Mouse (Mus musculus) embryo, embryonic 10.5 days (tissue): ENCODE data around the gene Tapt1.
A peak's percentile ranks its signal among the peaks of the same experiment; 100 is the strongest.
"Not testable (repeated sequence)": the region's sequence is repeated elsewhere in the genome, so short reads cannot be mapped to it uniquely, and the experiment has no call there.

Source experiments
- DNase-seq: peaks from one replicate; pipeline ENCODE4 v3.0.0-alpha.2; 2015; ENCODE audit warnings: low spot score

Tapt1 gene

DNA sequence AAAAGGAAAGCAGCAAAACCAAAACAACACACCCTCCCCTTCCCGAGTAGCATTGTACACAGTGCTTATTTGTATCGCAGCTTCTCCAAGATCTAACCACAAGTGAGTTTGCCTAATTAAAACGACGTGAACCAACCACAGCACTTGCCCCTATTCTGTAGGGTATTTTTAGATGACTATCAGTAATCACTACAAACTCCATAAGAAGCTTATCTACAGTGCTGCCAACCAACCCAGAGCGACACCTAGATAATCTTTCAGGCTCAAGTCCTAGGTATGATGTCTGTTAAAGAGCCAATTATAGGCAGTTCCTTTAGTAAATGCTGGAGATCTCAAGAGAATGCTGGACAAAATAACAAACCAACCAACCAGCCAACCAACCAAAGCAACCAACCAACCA is 28.6 kb downstream of the Tapt1 start:
- no peak for DNase-seq

DNA sequence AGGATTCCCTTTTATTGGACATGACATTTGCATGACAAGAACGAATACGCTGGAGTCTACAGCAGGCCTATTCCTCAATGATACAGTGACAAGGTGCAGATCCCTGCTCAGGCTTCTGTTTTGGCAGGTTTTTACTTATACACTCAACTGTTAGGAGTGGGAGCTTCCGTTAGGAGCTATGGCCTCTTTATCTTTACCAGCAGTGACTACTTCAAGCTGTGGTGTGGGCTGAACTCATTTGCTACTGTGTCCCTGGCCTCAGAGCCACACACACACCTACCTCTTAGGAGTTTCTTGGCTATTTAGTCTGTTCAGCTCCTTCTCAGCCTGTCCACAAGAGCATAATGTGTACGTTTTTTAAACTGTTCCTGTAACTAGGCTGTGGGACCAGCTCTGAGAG is 30.3 kb downstream of the Tapt1 start:
- DNase-seq, result no peak

DNA sequence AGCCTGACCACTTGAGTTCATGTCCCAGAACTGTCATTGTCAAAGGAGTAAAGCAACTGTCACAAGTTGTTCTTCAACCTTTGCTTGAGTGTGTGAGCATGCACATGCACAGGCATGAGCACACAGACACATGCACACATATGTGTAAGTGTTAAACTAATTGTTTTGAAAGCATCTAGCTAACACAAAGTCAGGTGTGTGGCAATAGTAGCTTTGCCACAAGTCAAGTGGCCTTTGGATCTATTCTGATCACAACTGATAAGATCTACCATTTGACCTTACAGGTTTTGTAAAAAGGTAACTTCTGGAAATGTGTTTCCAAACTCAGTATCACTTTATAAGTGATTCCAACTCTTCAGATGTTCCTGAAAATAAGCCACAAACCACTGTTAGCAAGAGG is 39.1 kb downstream of the Tapt1 start:
- DNase-seq, result no peak

DNA sequence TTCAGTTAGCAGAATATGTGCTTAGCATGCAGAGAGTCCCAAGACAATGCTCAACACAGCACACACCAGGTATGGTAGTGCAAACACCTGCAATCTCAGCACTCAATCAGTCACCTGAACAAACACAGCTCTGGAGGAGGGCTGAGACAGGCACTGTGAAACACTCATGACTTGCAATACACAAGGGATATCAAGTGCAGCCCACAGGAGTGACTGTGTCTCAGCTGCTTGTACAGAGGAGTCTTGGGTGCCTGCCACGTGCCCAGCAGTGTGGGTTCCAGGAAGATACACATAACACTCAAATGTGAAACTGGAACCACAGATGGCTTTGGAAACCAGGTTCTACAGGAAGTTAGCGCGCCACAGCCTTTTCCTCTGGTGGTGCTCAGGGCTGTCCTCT is 44.8 kb downstream of the Tapt1 start:
- DNase-seq, result no peak

DNA sequence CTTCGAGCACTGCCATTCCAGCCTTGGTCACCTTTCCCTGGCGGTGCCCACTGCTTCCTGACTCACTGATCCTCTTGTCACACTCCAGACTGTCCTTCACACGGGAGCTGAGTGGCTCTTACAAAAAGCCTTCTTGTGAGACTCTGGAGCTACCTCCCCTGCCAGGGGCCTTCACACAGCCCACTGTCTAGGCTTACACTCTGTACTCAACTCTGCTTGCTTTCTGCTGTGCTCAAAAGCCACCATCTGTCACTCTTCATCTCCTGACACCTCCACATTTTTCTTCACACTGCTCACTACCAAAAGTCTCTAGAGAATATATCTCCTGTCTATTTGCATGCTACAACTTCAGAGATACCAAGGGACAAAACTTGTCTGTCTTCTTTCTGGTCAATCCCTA is 46.0 kb downstream of the Tapt1 start:
- DNase-seq, result no peak

DNA sequence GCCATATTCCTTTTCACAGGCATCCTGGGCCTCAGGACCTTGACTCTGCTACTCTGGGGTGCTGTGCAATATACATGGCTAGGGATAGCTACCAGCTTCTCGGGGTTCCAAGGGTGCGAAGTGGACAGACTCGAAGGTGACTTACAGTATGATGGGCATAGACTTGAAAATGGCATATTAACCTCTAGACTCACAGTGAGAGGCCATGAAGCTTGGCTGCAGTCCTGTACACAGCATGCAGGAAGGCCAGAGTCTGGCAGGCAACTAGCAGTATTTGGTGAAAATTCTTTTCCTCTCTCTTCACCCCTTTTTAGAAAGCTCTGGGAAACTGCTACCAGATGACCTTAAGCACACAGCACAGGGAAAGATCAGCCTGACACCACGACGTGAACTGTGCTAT is 52.4 kb downstream of the Tapt1 start:
- no peak for DNase-seq

DNA sequence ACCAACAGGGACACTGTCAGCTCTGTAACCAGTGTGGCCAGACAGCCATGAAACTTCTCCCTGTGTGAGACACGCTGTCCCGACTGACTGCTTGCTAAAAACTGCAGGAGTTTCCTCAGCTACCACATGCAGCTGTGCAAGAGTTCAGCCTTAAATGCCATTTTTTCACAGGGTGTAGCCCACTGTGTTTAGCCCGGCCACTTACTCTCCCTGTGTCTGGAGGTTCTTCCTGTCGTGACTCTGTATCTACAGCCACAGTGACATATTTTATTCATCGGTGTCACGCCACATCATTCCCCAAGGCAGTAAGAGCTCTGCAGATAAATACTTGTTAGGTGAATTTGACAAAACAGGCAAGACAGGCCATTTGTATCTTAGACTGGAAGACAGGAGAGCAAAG is 59.6 kb downstream of the Tapt1 start:
- DNase-seq, result no peak

DNA sequence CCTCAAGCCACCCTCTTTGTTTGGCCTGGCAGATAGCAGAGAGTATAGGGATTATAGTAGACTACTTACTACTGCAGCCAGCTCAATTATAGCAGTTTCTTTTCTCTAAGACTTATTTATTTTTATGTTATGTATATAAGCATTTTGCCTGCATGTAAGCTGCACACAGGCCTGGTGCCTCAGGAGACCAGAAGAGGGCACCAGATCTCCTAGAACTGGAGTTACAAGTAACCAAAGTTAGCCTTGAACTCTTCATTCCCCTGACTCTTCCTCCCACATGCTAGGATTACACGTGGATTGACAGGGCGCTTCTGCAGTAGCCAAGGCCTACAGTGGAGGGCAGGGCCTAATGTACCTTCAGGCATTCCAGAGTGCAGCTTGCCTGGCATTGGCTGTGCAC is 60.6 kb downstream of the Tapt1 start:
- DNase-seq, result peak; percentile 46

DNA sequence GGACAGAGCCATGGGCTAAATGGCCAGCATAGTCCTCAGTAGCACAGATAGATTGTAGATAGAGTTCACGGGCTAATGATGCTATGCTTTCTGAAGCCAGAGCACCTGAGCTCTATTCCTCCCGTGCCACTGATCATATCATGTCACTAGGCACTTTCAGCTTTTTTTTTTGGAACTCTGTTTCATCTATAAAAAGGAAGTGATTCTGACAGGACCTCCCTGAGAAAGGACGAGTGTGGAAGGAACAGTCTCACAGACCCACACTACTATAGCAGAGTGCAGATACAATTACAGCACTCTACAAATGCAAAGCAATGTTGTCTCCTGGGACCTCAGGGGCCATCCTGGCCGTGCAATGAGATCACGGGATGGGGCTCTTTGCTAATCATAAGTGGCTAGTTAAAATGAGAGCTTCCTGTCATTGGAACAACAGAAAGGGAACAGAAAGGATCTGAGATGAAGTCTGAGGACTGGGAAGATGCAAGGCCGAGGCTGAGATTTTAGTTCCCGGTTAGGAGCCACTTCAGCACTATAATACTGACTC is 62.1 kb downstream of the Tapt1 start:
- DNase-seq, result no peak

DNA sequence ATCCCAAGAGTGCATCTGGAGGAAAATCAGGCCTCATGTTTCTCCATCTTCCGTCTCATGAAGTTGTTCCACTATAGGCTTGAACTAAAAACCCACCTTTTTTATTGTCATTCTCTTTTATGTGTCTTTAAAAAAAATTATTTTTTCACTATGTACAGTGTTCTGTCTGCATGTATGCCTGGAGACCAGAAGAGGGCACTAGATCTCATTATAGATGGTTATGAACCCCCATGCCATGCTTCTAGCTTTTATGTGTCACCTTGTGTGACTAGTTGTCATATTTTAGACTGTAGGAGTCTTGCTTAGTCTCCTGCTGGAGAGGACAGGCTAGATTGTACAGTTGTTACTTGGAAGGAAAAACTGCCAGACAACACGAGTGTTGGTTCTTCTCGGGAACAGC is 63.1 kb downstream of the Tapt1 start:
- no peak for DNase-seq

DNA sequence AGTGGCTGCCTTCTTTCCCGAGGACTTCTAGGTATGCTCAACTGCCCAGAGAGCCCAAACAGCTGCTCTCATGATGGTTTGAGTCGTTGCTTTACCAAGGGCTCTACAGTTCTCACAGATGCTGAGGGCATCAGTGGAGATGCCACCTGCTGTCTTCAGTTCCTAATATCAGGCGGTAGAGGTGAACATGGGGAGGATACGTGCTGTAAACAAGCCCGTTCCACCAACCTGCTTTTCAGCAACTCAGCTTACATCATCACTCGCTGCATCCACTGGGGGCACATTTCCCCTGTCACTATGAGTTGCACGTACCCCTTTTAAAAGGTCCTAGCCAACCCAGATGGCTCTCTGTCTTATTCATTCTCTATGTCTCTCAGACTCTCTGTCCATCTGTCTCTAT is 63.6 kb downstream of the Tapt1 start:
- no peak for DNase-seq

DNA sequence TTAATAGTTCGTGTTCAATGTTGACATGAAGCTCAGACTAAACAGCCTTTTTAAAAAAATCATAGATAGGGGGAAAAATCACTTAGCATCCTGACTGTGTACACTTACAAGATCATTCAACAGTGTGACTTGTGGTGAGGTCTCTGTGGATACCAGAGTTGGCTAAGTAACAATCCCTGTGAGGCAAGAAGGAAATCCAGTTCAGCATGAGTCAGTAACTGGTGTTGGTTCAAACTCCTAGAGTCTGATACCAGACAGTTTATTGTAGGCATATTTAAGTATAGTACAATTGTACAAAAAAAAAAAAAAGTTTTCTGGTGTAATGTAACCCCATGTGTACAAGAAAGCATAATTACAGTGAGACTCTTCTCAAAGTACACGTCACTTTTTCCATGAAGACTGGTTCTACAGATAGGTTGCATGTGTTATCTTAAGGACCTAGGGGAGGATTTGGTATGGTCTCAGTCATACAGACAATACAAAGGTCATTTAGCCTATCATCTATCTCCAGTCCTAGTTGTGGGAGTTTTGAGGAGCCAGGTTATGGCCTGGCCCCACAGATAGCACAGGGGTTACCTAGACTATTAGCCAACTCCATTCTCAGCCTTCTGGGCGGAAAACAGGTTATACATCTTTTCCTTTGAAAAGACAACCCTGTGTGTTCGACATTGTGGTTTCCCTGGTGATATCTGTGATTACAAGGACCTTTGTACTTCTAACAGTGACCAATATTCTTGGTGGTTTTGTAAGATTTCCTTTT is 66.6 kb downstream of the Tapt1 start:
- DNase-seq, result no peak

DNA sequence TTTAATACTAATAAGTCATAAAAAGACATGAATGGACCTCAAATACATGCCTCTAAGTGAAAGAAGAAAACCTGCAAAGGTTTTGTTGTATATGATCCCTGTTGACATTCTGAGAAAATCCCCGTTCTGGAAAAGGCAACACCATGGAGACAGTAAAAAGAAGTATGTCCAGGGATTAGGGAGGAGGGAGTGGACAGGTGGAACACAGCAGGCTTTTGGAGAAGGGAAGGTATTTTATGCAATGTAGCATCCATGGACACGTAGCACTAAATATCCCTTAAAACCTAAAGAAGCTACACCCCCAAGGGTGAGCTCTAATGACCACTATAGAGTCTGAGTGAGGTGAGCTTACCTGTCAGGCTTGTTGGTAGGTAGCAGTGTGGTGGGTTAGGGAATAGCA is 67.2 kb downstream of the Tapt1 start:
- no peak for DNase-seq

DNA sequence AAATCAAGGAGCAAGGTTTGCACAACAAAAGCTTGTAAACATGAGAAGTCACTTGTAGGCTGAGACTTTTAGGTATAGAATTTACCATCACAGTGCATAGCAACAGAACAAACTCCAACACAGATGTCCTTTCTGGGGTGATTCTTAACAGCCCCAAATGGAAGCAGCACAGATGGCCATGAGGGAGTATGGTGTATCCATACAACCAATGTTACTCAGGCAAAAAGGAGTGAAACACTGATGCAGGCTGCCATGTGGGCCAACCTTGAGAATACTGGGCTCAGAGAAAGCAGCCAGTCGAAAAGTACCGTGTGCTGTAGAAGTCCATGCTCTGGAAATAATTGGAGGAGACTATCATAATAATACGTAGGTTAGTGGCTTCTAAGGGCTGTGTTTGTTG is 68.0 kb downstream of the Tapt1 start:
- no peak for DNase-seq

DNA sequence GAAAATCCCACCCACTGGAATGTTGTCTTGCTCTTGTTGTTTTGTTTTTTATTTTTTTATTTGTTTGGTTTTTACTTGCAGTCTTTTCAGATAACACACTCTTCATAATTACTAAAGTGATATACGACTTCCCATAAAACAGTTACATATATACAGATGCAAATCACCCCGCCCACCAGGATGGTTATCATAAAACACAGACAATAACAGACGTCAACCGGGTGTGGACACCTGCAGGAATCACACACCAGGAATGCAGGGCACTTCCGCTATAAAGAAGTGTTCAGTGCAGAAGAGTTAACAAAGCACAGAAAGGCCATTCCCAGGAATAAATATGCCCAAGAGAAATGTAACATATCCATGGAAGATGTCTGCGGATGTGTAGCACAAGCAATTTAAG is 68.7 kb downstream of the Tapt1 start:
- no peak for DNase-seq

DNA sequence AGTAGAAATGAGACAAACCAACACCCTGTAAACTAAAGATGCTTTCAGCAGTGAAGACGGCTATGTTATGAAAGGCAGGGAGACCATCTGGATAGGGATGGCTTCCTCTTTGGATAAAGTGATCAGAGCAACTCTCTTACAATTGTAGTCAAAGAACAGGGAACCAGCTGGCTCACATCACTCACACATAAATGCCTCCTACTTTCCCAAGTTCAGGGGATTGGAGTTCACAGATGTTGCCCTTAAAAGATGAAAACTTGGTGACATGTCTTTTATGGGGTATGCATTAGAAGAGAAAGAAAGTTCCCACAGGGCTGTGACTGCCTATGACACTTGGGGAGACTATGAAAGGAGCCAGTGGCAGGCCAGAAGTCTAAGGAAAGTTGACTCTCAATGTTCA is 73.4 kb downstream of the Tapt1 start:
- DNase-seq, result no peak

DNA sequence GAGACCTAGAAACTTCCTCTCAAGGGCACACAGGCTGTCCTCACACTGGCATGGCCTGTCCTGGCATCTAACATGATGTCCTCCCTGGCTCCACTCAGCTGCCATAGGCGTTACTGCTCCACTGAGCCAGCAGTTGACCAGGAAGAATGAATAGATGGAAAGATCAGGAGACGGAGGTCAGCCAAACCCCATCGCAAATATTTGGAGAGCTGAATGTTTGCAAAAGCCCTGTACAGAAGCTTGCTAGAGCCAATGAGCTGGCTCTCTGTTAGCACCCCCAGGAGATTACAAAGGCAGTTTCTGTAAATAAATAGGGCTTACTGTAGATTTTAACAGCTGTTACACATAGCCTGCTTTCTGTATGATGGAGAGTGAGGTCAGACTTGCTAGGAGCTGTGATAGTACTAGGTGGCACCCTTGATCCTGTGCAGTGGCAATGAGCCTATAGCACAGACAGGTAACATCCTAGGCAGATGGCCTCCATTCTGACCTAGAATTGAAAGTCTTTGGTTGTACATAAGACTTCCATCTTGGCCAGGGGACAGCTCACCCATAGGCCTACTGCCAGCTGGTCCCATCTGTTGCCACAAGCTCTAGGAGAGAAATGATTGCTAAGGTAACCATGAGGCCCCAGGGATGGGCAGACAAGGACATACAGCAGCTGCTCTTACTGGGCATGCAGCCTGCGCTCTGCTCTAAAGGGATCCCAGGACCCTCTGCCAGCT is 74.9 kb downstream of the Tapt1 start:
- no peak for DNase-seq

DNA sequence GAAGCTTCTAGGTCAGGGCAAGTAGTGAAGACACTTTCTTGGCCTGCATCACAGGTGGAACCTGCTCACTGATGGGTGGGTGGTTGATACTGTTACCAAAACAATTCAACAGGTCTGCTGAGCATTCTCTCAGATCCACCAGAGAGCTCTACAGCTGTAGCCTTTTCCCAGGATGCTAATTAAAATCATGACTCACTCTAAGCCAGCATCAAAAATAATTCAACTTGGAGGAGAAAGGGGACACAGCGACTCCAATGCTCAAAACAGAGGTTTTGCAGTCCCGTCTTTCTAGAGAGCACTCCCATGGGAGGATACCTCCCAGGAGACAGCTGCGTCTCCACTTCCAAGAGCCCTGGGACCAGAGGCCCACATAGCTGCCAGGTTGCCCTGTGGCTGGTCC is 78.7 kb downstream of the Tapt1 start:
- no peak for DNase-seq

DNA sequence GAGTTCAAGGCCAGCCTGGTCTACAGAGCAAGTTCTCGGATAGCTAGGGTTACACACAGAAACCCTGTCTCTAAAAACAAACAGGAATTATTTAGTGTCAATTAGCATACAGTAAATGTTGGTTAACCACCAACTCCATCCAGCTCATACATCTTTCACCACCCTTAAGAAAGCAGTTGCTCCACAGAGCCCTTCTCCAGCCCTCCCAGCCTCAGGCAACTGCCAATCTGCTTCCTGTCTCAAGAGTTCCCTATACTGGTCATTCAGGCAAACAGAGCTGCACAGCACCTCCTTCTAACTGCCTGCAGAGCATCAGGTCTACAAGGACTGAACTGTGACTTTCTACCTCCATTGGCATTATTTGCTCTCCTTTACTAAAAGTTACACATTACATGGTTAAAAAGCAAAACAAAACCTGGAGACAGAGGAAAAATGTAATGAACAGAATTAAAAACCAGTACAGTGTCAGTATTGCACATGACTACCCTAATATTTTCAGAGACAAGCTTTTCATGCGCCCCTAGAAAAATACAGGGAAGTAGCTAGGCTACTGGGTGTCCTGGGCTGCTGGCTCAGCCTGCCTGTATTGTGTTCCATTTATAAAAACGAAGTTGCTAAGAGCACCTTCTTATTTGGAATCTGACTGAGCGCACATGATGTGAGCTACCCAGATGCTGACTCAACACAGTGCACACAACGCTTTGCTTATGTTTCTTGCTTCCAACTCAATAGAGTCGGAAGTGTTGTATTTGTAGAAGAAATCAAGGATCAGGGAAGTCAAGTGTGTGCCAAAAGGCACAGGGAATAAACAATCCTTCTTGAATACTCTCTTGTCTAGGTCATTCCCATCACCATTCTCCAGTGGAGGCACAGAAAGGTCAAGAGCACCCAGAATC is 79.7 kb downstream of the Tapt1 start:
- DNase-seq, result no peak

DNA sequence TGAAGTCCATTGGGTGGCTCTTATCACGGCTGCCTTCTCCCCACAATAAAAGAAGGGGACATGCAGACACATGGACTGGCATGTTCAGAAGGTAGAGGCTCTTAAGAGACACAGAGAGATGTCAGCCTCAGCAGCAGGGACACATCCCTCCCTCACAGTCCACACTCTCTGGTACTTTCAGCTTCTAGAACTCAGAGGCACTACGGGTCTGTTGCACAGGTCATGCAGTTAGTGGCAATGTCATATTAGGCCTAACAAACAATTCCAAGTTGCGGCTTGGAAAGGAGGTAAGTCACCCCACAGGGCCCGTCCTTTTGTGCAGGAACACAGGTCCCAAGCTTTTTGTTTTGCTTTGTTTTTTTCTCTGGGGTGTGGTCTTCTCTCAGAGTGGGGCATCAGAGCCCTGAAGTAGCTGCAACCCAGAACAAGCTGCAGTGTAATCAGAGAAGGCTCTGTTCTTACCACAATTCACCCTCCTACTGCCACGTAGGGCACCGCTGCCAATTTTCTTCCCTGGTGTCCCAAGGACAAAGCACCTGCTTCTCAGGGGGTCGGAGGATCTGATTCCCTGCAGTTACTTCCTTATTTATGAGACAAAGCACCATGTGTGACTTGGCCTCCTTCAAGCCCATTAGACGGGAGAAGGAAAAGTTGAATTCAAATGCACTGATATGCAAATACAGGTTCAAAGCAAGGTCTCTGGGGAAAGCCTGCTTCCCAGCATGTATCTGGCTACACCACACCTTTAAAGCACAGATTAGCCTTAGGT is 82.8 kb downstream of the Tapt1 start:
- DNase-seq, result no peak

DNA sequence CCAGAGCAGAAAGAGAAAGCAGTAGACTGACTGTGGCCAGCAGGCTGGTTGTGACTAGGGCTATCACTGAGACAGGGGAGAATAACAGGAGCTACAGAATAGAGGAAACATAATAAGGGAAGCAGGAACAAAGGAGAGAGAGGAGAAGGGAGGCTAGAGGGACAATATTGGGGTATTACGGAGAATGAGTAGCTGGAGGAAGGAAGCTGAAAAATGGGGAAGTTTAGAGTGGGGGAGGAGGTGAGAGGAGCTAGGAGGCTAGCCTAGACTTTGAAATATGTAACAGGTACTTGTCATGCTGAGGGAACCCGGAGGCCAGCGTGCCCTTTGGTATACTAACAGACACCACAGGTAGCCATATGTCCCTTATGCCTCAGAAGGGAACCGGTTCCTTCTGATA is 98.9 kb downstream of the Tapt1 start:
- DNase-seq, result no peak

DNA sequence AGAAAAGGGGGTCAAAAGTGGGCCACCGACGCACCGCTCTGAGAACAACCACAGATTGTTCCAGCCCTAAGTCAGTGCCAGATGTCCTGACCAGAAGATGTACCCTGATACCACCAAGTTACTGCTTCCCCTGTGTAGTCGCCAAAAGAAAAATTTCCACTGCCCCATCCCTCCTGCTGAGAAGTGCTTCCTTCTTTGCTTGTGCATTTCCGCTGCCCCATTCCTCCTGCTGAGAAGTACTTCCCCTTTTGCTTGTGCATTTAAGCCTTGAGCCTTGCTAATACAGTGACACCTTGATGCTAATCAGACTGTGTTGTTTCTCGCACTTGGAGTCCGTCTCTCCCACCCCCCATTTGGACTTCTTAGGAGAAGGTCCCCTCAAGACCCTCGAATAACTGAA is 99.9 kb downstream of the Tapt1 start:
- DNase-seq, result not testable (repeated sequence)
